Mouse (Mus musculus) embryonic facial prominence, embryonic 11.5 days (tissue): ENCODE results near the gene Paqr6. TPM values are rescaled to one million over a fixed set of nuclear protein-coding genes. Genes with fewer than 3 reads are reported as not detected.

Source experiments
- polyA plus RNA-seq: library from polyadenylated mRNA; unstranded; fragments of >200 nt; fragmentation: Nextera tagmentation; extraction: Ambion mirVana; gene quantifications from 2 replicates; pipeline ENCODE4 v1.2.1, GENCODE M21; 2014

Paqr6 gene
- polyA plus RNA-seq, 1 experiment from 2014 or later, result 0.60 TPM

Other genes with a start within 250 kb of the Paqr6 start
- gene Mef2d, start 222.2 kb upstream of the Paqr6 start, polyA plus RNA-seq, result 11.5 and 12.5 TPM in 2 replicates
- gene Rhbg, start 109.9 kb upstream of the Paqr6 start, polyA plus RNA-seq, result 0.25 and 0.26 TPM in 2 replicates
- gene Gm38392, start 77.4 kb upstream of the Paqr6 start, polyA plus RNA-seq, result 0.36 TPM in 1 of 2 replicates, not detected in the other
- 9.8 and 13.1 TPM in 2 replicates for gene Tsacc, start 67.6 kb upstream of the Paqr6 start, polyA plus RNA-seq
- 784 and 788 TPM in 2 replicates for gene Cct3, start 67.5 kb upstream of the Paqr6 start, polyA plus RNA-seq
- 77.9 and 87.3 TPM in 2 replicates for gene Glmp, start 39.6 kb upstream of the Paqr6 start, polyA plus RNA-seq
- 2.1 and 2.8 TPM in 2 replicates for gene Tmem79, start 28.4 kb upstream of the Paqr6 start, polyA plus RNA-seq
- 33.3 and 39.3 TPM in 2 replicates for gene Smg5, start 28.3 kb upstream of the Paqr6 start, polyA plus RNA-seq
- 0.32 TPM in 1 of 2 replicates, not detected in the other for gene Bglap3, start 8.2 kb downstream of the Paqr6 start, polyA plus RNA-seq
- not detected in 2 replicates for gene Bglap2, start 14.1 kb downstream of the Paqr6 start, polyA plus RNA-seq
- gene Bglap, start 19.9 kb downstream of the Paqr6 start, polyA plus RNA-seq, result 0.57 TPM in 1 of 2 replicates, not detected in the other
- gene Pmf1, start 45.7 kb downstream of the Paqr6 start, polyA plus RNA-seq, result 157 and 161 TPM in 2 replicates
- 17.1 and 19.2 TPM in 2 replicates for gene Slc25a44, start 60.6 kb downstream of the Paqr6 start, polyA plus RNA-seq
- 5.3 and 6.5 TPM in 2 replicates for gene Sema4a, start 96.6 kb downstream of the Paqr6 start, polyA plus RNA-seq
- gene Lmna, start 145.4 kb downstream of the Paqr6 start, polyA plus RNA-seq, result 28.7 and 30.5 TPM in 2 replicates
- gene Mex3a, start 167.8 kb downstream of the Paqr6 start, polyA plus RNA-seq, result 40.1 and 41.0 TPM in 2 replicates
- 3.7 and 4.0 TPM in 2 replicates for gene Rab25, start 183.7 kb downstream of the Paqr6 start, polyA plus RNA-seq
- gene Lamtor2, start 188.5 kb downstream of the Paqr6 start, polyA plus RNA-seq, result 77.4 and 82.0 TPM in 2 replicates
- 62.1 and 73.3 TPM in 2 replicates for gene Ubqln4, start 189.2 kb downstream of the Paqr6 start, polyA plus RNA-seq
- 184 and 201 TPM in 2 replicates for gene Ssr2, start 211.3 kb downstream of the Paqr6 start, polyA plus RNA-seq
- gene Arhgef2, start 241.4 kb downstream of the Paqr6 start, polyA plus RNA-seq, result 82.2 and 89.3 TPM in 2 replicates